Mouse (Mus musculus): Measurements from ENCODE around the gene Fam173a.
A peak's percentile ranks its signal among the peaks of the same experiment; 100 is the strongest.

The Fam173a gene

GRCm38 (mm10) chr17:25801029-25801428, 8.3 kb upstream of the Fam173a start:
- peak; percentile 89 for DNase-seq (ENCODE audit: low read depth, low spot score)

- peak; percentile 87 for DNase-seq (ENCODE audit: low read depth, low spot score)
Measured at GRCm38 (mm10) chr17:25796951-25797369, 4.3 kb upstream of the Fam173a start, which contains the start of gene Metrn. Gene Metrn, minus strand, starts transcription at chr17:25797136.

- no peak for DNase-seq (ENCODE audit: low read depth, low spot score)
Measured at GRCm38 (mm10) chr17:25796211-25796771, 3.6 kb upstream of the Fam173a start.

- peak; percentile 47 for DNase-seq (ENCODE audit: low read depth, low spot score)
Measured at GRCm38 (mm10) chr17:25795609-25796092, 3.0 kb upstream of the Fam173a start, which contains the start of gene AC134908.4. Gene AC134908.4, minus strand, starts transcription at chr17:25795659.

GRCm38 (mm10) chr17:25794998-25795397, 2.3 kb upstream of the Fam173a start:
- no peak for DNase-seq (ENCODE audit: low read depth, low spot score)

- no peak for DNase-seq (ENCODE audit: low read depth, low spot score)
Measured at GRCm38 (mm10) chr17:25794197-25794596, 1.5 kb upstream of the Fam173a start.

GRCm38 (mm10) chr17:25791843-25792527, 716 bp downstream of the Fam173a start:
- peak; percentile 89 for DNase-seq (ENCODE audit: low read depth, low spot score)

GRCm38 (mm10) chr17:25791320-25791842, 1.3 kb downstream of the Fam173a start:
- peak; percentile 50 for DNase-seq (ENCODE audit: low read depth, low spot score)

- DNase-seq (ENCODE audit: low read depth, low spot score) = no peak
Measured at GRCm38 (mm10) chr17:25786781-25787504, 5.8 kb downstream of the Fam173a start.

- no peak for DNase-seq (ENCODE audit: low read depth, low spot score)
Measured at GRCm38 (mm10) chr17:25786280-25786679, 6.4 kb downstream of the Fam173a start, which contains the start of gene Ccdc78. Gene Ccdc78, plus strand, starts transcription at chr17:25786580.

GRCm38 (mm10) chr17:25785281-25785745, 7.4 kb downstream of the Fam173a start, which contains the start of gene Haghl:
Gene Haghl, minus strand, starts transcription at chr17:25785673.
- DNase-seq (ENCODE audit: low read depth, low spot score) = peak; percentile 99

GRCm38 (mm10) chr17:25783861-25784574, 8.7 kb downstream of the Fam173a start:
- DNase-seq (ENCODE audit: low read depth, low spot score) = no peak

GRCm38 (mm10) chr17:25783086-25783485, 9.6 kb downstream of the Fam173a start:
- DNase-seq (ENCODE audit: low read depth, low spot score) = no peak

- DNase-seq (ENCODE audit: low read depth, low spot score) = no peak
Measured at GRCm38 (mm10) chr17:25781339-25781738, 11.4 kb downstream of the Fam173a start.

GRCm38 (mm10) chr17:25777948-25778347, 14.8 kb downstream of the Fam173a start:
- DNase-seq (ENCODE audit: low read depth, low spot score) = no peak

- DNase-seq (ENCODE audit: low read depth, low spot score) = no peak
Measured at GRCm38 (mm10) chr17:25775318-25776062, 17.2 kb downstream of the Fam173a start.

GRCm38 (mm10) chr17:25773549-25774120, 19.1 kb downstream of the Fam173a start, which contains the start of gene Narfl:
Gene Narfl, plus strand, starts transcription at chr17:25773776.
- peak; percentile 99 for DNase-seq (ENCODE audit: low read depth, low spot score)

- no peak for DNase-seq (ENCODE audit: low read depth, low spot score)
Measured at GRCm38 (mm10) chr17:25769331-25769730, 23.4 kb downstream of the Fam173a start.

- no peak for DNase-seq (ENCODE audit: low read depth, low spot score)
Measured at GRCm38 (mm10) chr17:25765886-25766285, 26.8 kb downstream of the Fam173a start.

GRCm38 (mm10) chr17:25762591-25762990, 30.1 kb downstream of the Fam173a start:
- DNase-seq (ENCODE audit: low read depth, low spot score) = no peak

Measured in 3T3-L1 (cell line).